Mouse (Mus musculus) yolk sac, embryonic 10.5 days (tissue): ENCODE measurements around the gene Ssxb1.
"Not testable (repeated sequence)": the region's sequence is repeated elsewhere in the genome, so short reads cannot be mapped to it uniquely, and the experiment has no call there.

ENCODE experiments used
- DNase-seq: peaks from one replicate; pipeline ENCODE4 v3.0.0-alpha.2; 2017; ENCODE audit warnings: low spot score

Gene Ssxb1

GRCm38 (mm10) chrX:8413005-8413404, at the start of gene Ssxb1:
TSS of gene Ssxb1 (plus strand) at chrX:8413305.
- DNase-seq, result not testable (repeated sequence)

- not testable (repeated sequence) for DNase-seq
These were observed 46.4 kb upstream of the Ssxb1 start, which contains the start of gene Ssxb9 for GRCm38 (mm10) chrX:8366678-8367077. TSS of gene Ssxb9 (plus strand) at chrX:8366978.

- DNase-seq, result not testable (repeated sequence)
These were observed 48.5 kb downstream of the Ssxb1 start, which contains the start of gene Ssxb2 for GRCm38 (mm10) chrX:8461626-8462025. TSS of gene Ssxb2 (minus strand) at chrX:8461726.
